Mouse (Mus musculus) small intestine, adult 2 months (tissue): Measurements from ENCODE around the gene Plekhg2. TPM values are rescaled to one million over a fixed set of nuclear protein-coding genes. Genes with fewer than 3 reads are reported as not detected.

Source experiments
- H3K27ac ChIP-seq: fragments of 200-500 bp; 2 replicates; pipeline ENCODE4 v1.5.1; 2012; ENCODE audit warnings: low read depth, low read length, control low read depth, inconsistent platforms; ENCODE audit not compliant: insufficient read depth
- H3K27me3 ChIP-seq: fragments of 200-500 bp; 2 replicates; pipeline ENCODE4 v1.6.1; 2012; ENCODE audit warnings: mild to moderate bottlenecking, moderate library complexity, low read length, inconsistent platforms; ENCODE audit not compliant: control insufficient read depth, insufficient read depth
- H3K36me3 ChIP-seq: fragments of 200-500 bp; 2 replicates; pipeline ENCODE4 v1.6.1; 2012; ENCODE audit warnings: mild to moderate bottlenecking, low read length, control low read depth, inconsistent platforms; ENCODE audit not compliant: control insufficient read depth, insufficient read depth
- H3K4me1 ChIP-seq: fragments of 200-500 bp; 2 replicates; pipeline ENCODE4 v1.6.1; 2012; ENCODE audit warnings: low read length, inconsistent platforms, mixed read lengths; ENCODE audit not compliant: control insufficient read depth, insufficient read depth, insufficient read length
- H3K4me3 ChIP-seq: fragments of 200-500 bp; 2 replicates; pipeline ENCODE4 v1.5.1; 2012; ENCODE audit warnings: low read depth, mild to moderate bottlenecking, control low read depth, inconsistent platforms, low read length, moderate library complexity
- CTCF ChIP-seq: fragments of 200-500 bp; IDR thresholded peaks from 2 replicates; pipeline ENCODE4 v1.5.1; 2012; ENCODE audit warnings: low read depth, mild to moderate bottlenecking, control low read depth, inconsistent platforms, low read length, moderate library complexity, mixed read lengths; ENCODE audit not compliant: insufficient replicate concordance, insufficient read length; ENCODE audit errors: extremely low read depth
- POLR2A ChIP-seq: fragments of 200-500 bp; IDR thresholded peaks from 2 replicates; pipeline ENCODE4 v1.6.1; 2012; ENCODE audit warnings: low read depth, mild to moderate bottlenecking, control low read depth, inconsistent platforms, low read length, moderate library complexity
- WGBS: fragments of 180-500 bp; shearing (Covaris S2); methylation state at CpG from one replicate; pipeline ENCODE4 v1.1.7; 2018; 5-methylcytosine and 5-hydroxymethylcytosine counted together
- polyA plus RNA-seq: library from polyadenylated mRNA; depleted of rRNA; stranded (reverse); fragments of >200 nt; gene quantifications from 2 replicates; pipeline ENCODE4 v1.2.3, GENCODE M21; 2012; rRNA removed

Gene Plekhg2
- polyA plus RNA-seq, 1 experiment, result 58.2 TPM

GRCm38 (mm10) chr7:28311151-28311925 lies 61.1 kb downstream of the Plekhg2 start:
- Histone ChIP-seq H3K4me1 (peaks cover 8% of the 10 kb centered on the region), H3K4me3 (peak overlapping the region; percentile 91), H3K27ac (no peak overlapping the region), H3K36me3 (peaks cover 37% of the 10 kb centered on the region), H3K27me3 (no peaks in the 10 kb centered on the region)
- WGBS, result 2% methylated on average over 35 of the region's 35 CpGs
- no peak for TF ChIP-seq POLR2A
- no peak for TF ChIP-seq CTCF

- Histone ChIP-seq H3K27me3 (no peaks in the 10 kb centered on the region), H3K27ac (no peak overlapping the region), H3K4me1 (peaks cover 8% of the 10 kb centered on the region), H3K36me3 (peaks cover 33% of the 10 kb centered on the region), H3K4me3 (no peak overlapping the region)
- TF ChIP-seq POLR2A (no peak), CTCF (no peak)
- WGBS, result 80% methylated on average over 9 of the region's 9 CpGs
These were observed 62.7 kb downstream of the Plekhg2 start for GRCm38 (mm10) chr7:28309737-28310136.

Other genes starting within 250 kb of the Plekhg2 start
- gene 9530053A07Rik, start 243.1 kb downstream of the Plekhg2 start, polyA plus RNA-seq, result 0.01 and 0.57 TPM in 2 replicates
- gene Fbl, start 202.9 kb downstream of the Plekhg2 start, polyA plus RNA-seq, result 15.7 and 26.6 TPM in 2 replicates
- 19.0 and 58.6 TPM in 2 replicates for gene Dyrk1b, start 193.1 kb downstream of the Plekhg2 start, polyA plus RNA-seq
- 1.1 and 2.3 TPM in 2 replicates for gene Eid2, start 104.7 kb downstream of the Plekhg2 start, polyA plus RNA-seq
- 3.9 and 5.8 TPM in 2 replicates for gene Eid2b, start 94.9 kb downstream of the Plekhg2 start, polyA plus RNA-seq
- not detected in 2 replicates for gene Selenov, start 81.4 kb downstream of the Plekhg2 start, polyA plus RNA-seq
- 0.44 and 2.4 TPM in 2 replicates for gene Dll3, start 70.4 kb downstream of the Plekhg2 start, polyA plus RNA-seq
- 37.3 and 62.7 TPM in 2 replicates for gene Timm50, start 60.5 kb downstream of the Plekhg2 start, polyA plus RNA-seq
- 58.8 and 104 TPM in 2 replicates for gene Supt5, start 33.9 kb downstream of the Plekhg2 start, polyA plus RNA-seq
- gene Rps16, start 21.9 kb downstream of the Plekhg2 start, polyA plus RNA-seq, result 877 and 996 TPM in 2 replicates
- 85.4 and 196 TPM in 2 replicates for gene Zfp36, start 7.7 kb upstream of the Plekhg2 start, polyA plus RNA-seq
- 36.5 and 58.0 TPM in 2 replicates for gene Med29, start 20.1 kb upstream of the Plekhg2 start, polyA plus RNA-seq
- 27.6 and 67.1 TPM in 2 replicates for gene Paf1, start 20.4 kb upstream of the Plekhg2 start, polyA plus RNA-seq
- gene Gmfg, start 64.8 kb upstream of the Plekhg2 start, polyA plus RNA-seq, result 5.6 and 7.0 TPM in 2 replicates
- 0.91 and 1.4 TPM in 2 replicates for gene Lrfn1, start 79.4 kb upstream of the Plekhg2 start, polyA plus RNA-seq
- gene Ifnl2, start 137.9 kb upstream of the Plekhg2 start, polyA plus RNA-seq, result not detected in 2 replicates
- not detected in 2 replicates for gene Ifnl3, start 150.2 kb upstream of the Plekhg2 start, polyA plus RNA-seq
- gene Sycn, start 168.3 kb upstream of the Plekhg2 start, polyA plus RNA-seq, result 32.7 and 16,759 TPM in 2 replicates
- 0.14 and 2.8 TPM in 2 replicates for gene Nccrp1, start 174.7 kb upstream of the Plekhg2 start, polyA plus RNA-seq
- 43.4 and 82.0 TPM in 2 replicates for gene Samd4b, start 225.5 kb upstream of the Plekhg2 start, polyA plus RNA-seq
- gene Pak4, start 225.6 kb upstream of the Plekhg2 start, polyA plus RNA-seq, result 50.3 and 112 TPM in 2 replicates